Mouse (Mus musculus): ENCODE results near the gene Raf1. TPM values are rescaled to one million over a fixed set of nuclear protein-coding genes. Genes with fewer than 3 reads are reported as not detected.

Gene Raf1
- total and polyA plus RNA-seq, 2 experiments from 2014 or later: 90.5 to 204 TPM

GRCm38 (mm10) chr6:115701302-115701701 lies 24.9 kb upstream of the Raf1 start:
- ATAC-seq: no peak
- Histone ChIP-seq H3K36me3 (ENCODE audit: insufficient read depth, low read length) (no peaks in the 10 kb centered on the region), H3K9me3 (ENCODE audit: low read length) (no peaks in the 10 kb centered on the region), H3K27ac (no peak overlapping the region), H3K27me3 (ENCODE audit: insufficient read depth, low read length) (no peaks in the 10 kb centered on the region), H3K4me2 (ENCODE audit: low read depth, low read length) (no peak overlapping the region), H3K9ac (replicated peaks; ENCODE audit: low read length) (no peak overlapping the region), H3K4me3 (ENCODE audit: low read length) (no peak overlapping the region), H3K4me1 (ENCODE audit: insufficient read depth, low read length) (no peaks in the 10 kb centered on the region; the same call in 1 of the 2 replicates)
- no peak for DNase-seq (ENCODE audit: low spot score)
- peak; percentile 30; the same call in 1 of the 2 replicates for TF ChIP-seq CTCF (IDR thresholded peaks at IDR 0.05; ENCODE audit: low read depth)
- 52% methylated on average over 11 of the region's 11 CpGs for WGBS

DNA sequence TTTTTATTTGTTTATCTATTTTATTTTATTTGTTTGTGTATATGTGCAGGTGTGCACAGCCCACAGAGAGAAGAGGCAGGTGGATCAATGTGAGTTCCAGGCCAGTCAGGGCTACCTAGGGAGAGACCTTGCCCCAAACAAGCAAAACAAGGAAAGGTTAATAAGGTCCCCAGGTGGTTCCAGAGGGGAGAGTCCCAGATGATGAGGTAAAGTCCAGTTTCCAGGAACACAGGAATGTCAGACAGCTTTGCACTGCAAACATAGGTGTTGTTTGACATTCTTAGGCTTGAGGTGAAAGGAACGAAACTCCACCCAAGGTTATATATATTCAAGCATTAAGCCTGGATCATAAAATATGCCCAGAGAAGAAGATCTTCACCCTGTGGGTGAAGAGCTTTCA lies 24.3 kb upstream of the Raf1 start:
- DNase-seq (ENCODE audit: low spot score): no peak
- H3K4me1 ChIP-seq (ENCODE audit: insufficient read depth, low read length): no peaks in the 10 kb centered on the region; the same call in 1 of the 2 replicates
- 95% methylated on average over 1 of the region's 1 CpGs for WGBS
- no peak overlapping the region for H3K9ac ChIP-seq (replicated peaks; ENCODE audit: low read length)
- no peaks in the 10 kb centered on the region for H3K36me3 ChIP-seq (ENCODE audit: insufficient read depth, low read length)
- no peak overlapping the region for H3K27ac ChIP-seq
- ATAC-seq: no peak
- no peaks in the 10 kb centered on the region for H3K9me3 ChIP-seq (ENCODE audit: low read length)
- H3K4me2 ChIP-seq (ENCODE audit: low read depth, low read length): no peak overlapping the region
- no peak for TF ChIP-seq CTCF (IDR thresholded peaks at IDR 0.05; ENCODE audit: low read depth)
- no peak overlapping the region for H3K4me3 ChIP-seq (ENCODE audit: low read length)
- no peaks in the 10 kb centered on the region for H3K27me3 ChIP-seq (ENCODE audit: insufficient read depth, low read length)

DNA sequence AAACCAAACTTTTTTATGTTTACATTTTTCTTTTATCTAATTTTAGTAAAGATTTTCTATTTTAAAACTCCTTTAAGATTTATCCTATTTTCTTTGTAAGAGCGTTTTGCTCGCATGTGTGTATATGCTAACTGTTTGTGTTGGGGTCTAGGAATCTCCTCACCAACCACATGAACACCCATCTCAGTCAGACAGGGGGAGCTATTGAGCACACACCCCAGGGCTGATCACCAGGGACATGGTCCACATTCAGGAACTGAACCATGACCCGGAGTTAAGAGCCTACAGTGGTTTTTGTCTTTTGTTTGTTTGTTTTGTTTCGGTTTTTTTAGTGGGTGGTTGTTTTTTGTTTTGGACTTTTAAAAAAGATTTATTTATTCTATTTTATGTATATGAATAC lies 22.3 kb upstream of the Raf1 start:
- Histone ChIP-seq H3K27me3 (ENCODE audit: insufficient read depth, low read length) (no peaks in the 10 kb centered on the region), H3K9ac (replicated peaks; ENCODE audit: low read length) (no peak overlapping the region), H3K27ac (no peak overlapping the region), H3K4me2 (ENCODE audit: low read depth, low read length) (no peak overlapping the region), H3K9me3 (ENCODE audit: low read length) (no peaks in the 10 kb centered on the region), H3K4me3 (ENCODE audit: low read length) (no peak overlapping the region), H3K4me1 (ENCODE audit: insufficient read depth, low read length) (no peaks in the 10 kb centered on the region; the same call in 1 of the 2 replicates), H3K36me3 (ENCODE audit: insufficient read depth, low read length) (no peaks in the 10 kb centered on the region)
- TF ChIP-seq CTCF (IDR thresholded peaks at IDR 0.05; ENCODE audit: low read depth): peak; percentile 35
- DNase-seq (ENCODE audit: low spot score) (no peak), ATAC-seq (no peak)
- 87% methylated on average over 4 of the region's 4 CpGs for WGBS

DNA sequence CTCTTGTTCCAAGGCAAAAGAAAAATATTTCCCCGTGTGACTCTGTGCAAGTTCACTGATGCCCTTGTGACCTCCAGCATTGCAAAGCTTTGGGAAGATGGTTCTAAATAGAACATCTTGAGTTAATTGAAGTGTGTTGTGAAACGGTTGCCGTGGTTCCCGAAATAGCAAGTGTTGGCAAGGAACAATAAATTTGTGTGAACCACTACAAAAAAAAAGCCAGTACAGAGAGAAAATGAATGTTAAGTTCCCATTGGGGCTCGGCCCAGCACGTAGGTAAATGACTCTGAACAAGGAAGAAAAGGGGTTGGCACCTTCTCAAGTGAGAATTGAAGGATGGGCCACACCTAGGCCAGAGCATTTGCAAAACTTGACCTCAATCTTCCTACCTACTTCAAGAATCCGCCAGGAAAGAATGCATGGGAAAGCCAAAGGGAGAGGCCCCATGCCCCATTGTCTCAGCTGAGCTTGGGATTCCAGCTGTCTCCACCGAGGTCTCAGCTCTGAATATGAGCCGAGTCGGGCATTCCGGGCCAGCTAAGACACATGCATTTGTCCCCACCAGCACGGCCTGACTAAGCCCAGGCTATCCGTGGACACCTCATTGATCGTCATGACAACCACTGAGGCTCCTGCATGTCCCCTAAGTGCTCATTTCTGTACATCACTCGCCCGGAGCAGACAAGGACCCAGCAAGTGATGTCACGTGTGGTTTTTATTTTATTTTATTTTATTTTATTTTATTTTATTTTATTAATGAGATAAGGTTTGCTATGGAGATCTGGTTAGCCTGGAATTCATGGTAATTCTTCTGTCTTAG lies 21.5 kb upstream of the Raf1 start:
- Histone ChIP-seq H3K36me3 (ENCODE audit: insufficient read depth, low read length) (no peaks in the 10 kb centered on the region), H3K4me1 (ENCODE audit: insufficient read depth, low read length) (no peaks in the 10 kb centered on the region; the same call in 1 of the 2 replicates), H3K9ac (replicated peaks; ENCODE audit: low read length) (no peak overlapping the region), H3K4me2 (ENCODE audit: low read depth, low read length) (no peak overlapping the region), H3K27ac (no peak overlapping the region), H3K27me3 (ENCODE audit: insufficient read depth, low read length) (no peaks in the 10 kb centered on the region), H3K9me3 (ENCODE audit: low read length) (no peaks in the 10 kb centered on the region), H3K4me3 (ENCODE audit: low read length) (no peak overlapping the region)
- ATAC-seq (no peak), DNase-seq (ENCODE audit: low spot score) (peak; percentile 10)
- no peak for TF ChIP-seq CTCF (IDR thresholded peaks at IDR 0.05; ENCODE audit: low read depth)
- 36% methylated on average over 17 of the region's 17 CpGs for WGBS

GRCm38 (mm10) chr6:115696707-115697215 lies 20.3 kb upstream of the Raf1 start:
- H3K36me3 ChIP-seq (ENCODE audit: insufficient read depth, low read length): no peaks in the 10 kb centered on the region
- 90% methylated on average over 7 of the region's 7 CpGs for WGBS
- ATAC-seq: no peak

GRCm38 (mm10) chr6:115695124-115695523 lies 18.7 kb upstream of the Raf1 start:
- no peak for DNase-seq (ENCODE audit: low spot score)
- Histone ChIP-seq H3K36me3 (ENCODE audit: insufficient read depth, low read length) (no peaks in the 10 kb centered on the region), H3K27me3 (ENCODE audit: insufficient read depth, low read length) (no peaks in the 10 kb centered on the region), H3K9me3 (ENCODE audit: low read length) (no peaks in the 10 kb centered on the region), H3K27ac (no peak overlapping the region), H3K9ac (replicated peaks; ENCODE audit: low read length) (no peak overlapping the region), H3K4me1 (ENCODE audit: insufficient read depth, low read length) (no peaks in the 10 kb centered on the region; the same call in 1 of the 2 replicates), H3K4me3 (ENCODE audit: low read length) (no peak overlapping the region), H3K4me2 (ENCODE audit: low read depth, low read length) (no peak overlapping the region)
- no peak for ATAC-seq
- TF ChIP-seq CTCF (IDR thresholded peaks at IDR 0.05; ENCODE audit: low read depth): no peak
- WGBS: 53% methylated on average over 7 of the region's 7 CpGs

More at GRCm38 (mm10) chr6:115696707-115697215, 20.3 kb upstream of the Raf1 start:
- no peak for DNase-seq (ENCODE audit: low spot score)
- H3K27ac ChIP-seq: no peak overlapping the region
- no peak for TF ChIP-seq CTCF (IDR thresholded peaks at IDR 0.05; ENCODE audit: low read depth)
- no peak overlapping the region for H3K9ac ChIP-seq (replicated peaks; ENCODE audit: low read length)
- no peak overlapping the region for H3K4me3 ChIP-seq (ENCODE audit: low read length)
- no peak overlapping the region for H3K4me2 ChIP-seq (ENCODE audit: low read depth, low read length)
- H3K4me1 ChIP-seq (ENCODE audit: insufficient read depth, low read length): no peaks in the 10 kb centered on the region; the same call in 1 of the 2 replicates
- no peaks in the 10 kb centered on the region for H3K9me3 ChIP-seq (ENCODE audit: low read length)
- no peaks in the 10 kb centered on the region for H3K27me3 ChIP-seq (ENCODE audit: insufficient read depth, low read length)

- ATAC-seq: no peak
- no peak overlapping the region for H3K4me3 ChIP-seq (ENCODE audit: low read length)
- no peaks in the 10 kb centered on the region; the same call in 1 of the 2 replicates for H3K4me1 ChIP-seq (ENCODE audit: insufficient read depth, low read length)
- no peaks in the 10 kb centered on the region for H3K36me3 ChIP-seq (ENCODE audit: insufficient read depth, low read length)
- no peak overlapping the region for H3K4me2 ChIP-seq (ENCODE audit: low read depth, low read length)
- no peak for DNase-seq (ENCODE audit: low spot score)
- H3K27me3 ChIP-seq (ENCODE audit: insufficient read depth, low read length): no peaks in the 10 kb centered on the region
- no peaks in the 10 kb centered on the region for H3K9me3 ChIP-seq (ENCODE audit: low read length)
- TF ChIP-seq CTCF (IDR thresholded peaks at IDR 0.05; ENCODE audit: low read depth): no peak
- 54% methylated on average over 9 of the region's 9 CpGs for WGBS
- H3K9ac ChIP-seq (replicated peaks; ENCODE audit: low read length): no peak overlapping the region
- no peak overlapping the region for H3K27ac ChIP-seq
Measured at GRCm38 (mm10) chr6:115694441-115694842, 18.0 kb upstream of the Raf1 start.

All from hindbrain, postnatal 0 days (tissue).